Mouse (Mus musculus): ENCODE results near the gene Htr2a.

GRCm38 (mm10) chr14:74733397-74733796 lies 92.8 kb downstream of the Htr2a start:
- TF ChIP-seq POLR2A (IDR thresholded peaks at IDR 0.05; ENCODE audit: extremely low read depth, insufficient read depth, low read length) = no peak
- no peak for TF ChIP-seq CTCF (IDR thresholded peaks at IDR 0.05; ENCODE audit: extremely low read depth, insufficient read depth, low read length)
